Mouse (Mus musculus): ENCODE measurements around the gene Btbd7.

The Btbd7 gene

DNA sequence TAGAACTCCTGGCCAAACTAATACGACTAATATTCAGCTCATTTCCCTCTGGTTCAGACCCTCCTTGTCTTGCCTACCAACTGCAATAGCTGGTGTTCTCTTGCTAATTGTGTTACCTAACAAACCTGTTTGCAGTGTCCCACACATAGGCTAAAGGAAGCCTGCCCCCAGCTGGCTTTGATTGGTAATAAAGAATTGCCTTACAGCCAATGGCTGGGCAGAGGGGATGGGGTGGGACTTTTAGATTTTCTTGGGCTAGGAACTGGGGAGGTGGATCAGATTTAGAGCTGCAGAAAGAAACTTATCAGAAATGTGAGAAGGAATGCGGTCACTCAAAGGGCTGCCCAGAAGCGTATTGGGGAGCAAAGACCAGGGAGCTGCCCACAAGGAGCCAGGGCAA is 98.8 kb downstream of the Btbd7 start:
- DNase-seq, result peak; percentile 81

DNA sequence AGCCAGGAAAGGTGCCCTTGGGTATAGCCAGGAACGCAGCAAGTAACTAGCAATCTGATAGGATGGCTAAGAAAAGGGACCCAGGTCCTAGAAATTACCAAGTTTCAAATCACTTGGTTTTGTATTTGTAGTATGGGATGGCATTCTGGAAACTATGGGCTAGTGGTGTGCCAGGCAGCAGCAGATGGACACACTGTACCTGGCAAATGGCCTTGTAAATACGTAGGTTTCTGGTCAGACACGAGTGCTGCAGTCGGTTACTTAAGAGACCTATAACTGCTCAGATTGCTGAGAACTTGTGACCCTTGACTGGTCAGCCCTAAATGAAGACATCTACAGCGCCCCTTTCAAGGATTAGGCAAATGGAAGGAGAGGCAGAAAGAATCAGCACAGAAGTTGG is 100.1 kb downstream of the Btbd7 start:
- peak; percentile 64 for DNase-seq

GRCm38 (mm10) chr12:102776035-102776434 is 102.2 kb downstream of the Btbd7 start:
- peak; percentile 61 for DNase-seq

- DNase-seq, result peak; percentile 55
Observed at GRCm38 (mm10) chr12:102772676-102773075, 105.6 kb downstream of the Btbd7 start.

- DNase-seq, result no peak
Observed at GRCm38 (mm10) chr12:102771601-102772000, 106.7 kb downstream of the Btbd7 start.

GRCm38 (mm10) chr12:102769000-102769399 is 109.3 kb downstream of the Btbd7 start:
- no peak for DNase-seq

DNA sequence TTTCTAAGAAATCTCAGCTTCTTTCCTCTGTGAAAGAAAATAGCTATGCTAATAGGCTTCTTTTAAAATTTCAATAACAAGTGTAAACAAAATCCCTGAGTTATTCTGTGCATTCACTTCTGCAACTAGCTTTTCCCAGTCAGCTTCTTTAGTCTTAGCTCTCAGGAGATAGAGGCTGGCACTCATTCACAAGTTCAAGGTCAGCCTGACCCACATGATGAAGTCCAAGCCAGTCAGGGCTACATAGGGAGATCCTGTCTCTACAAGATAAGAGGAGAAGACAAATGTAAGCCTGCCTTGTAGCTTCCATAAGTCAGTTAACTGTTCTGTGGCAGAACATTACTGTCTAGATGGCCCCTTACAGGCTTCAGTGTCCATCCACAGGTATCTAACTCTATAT is 114.6 kb downstream of the Btbd7 start:
- peak; percentile 75 for DNase-seq

GRCm38 (mm10) chr12:102761668-102762067 is 116.6 kb downstream of the Btbd7 start:
- no peak for DNase-seq

GRCm38 (mm10) chr12:102758936-102759335 is 119.3 kb downstream of the Btbd7 start:
- DNase-seq, result peak; percentile 89

DNA sequence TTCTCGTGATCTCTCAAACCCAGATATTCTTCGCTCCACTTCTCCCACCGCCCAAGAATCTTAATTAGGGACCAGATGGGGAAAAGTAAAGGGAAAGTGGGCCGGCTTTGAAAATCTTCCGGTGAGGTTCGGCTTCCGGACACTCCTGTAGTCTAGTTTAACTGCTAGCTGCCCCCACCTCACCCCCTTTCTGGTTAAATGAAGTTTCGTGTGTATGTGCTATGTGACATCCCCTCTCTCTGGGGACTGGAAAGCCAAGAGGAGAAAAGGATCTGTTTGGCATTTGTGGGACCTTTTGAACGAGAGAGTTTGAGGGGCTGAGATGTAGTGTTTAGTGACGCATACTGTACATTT is 119.9 kb downstream of the Btbd7 start, which contains the start of gene Gm20604:
Gene Gm20604, minus strand, starts transcription at position 270 of the 354 bp plus-strand sequence.
- peak; percentile 89 for DNase-seq

GRCm38 (mm10) chr12:102757689-102758402 is 120.4 kb downstream of the Btbd7 start, which contains the start of the genes Gm28051, Gon7 and Ubr7:
Gm28051 (minus strand) TSS chr12:102757765.
Gon7 (minus strand) TSS chr12:102757803.
Ubr7 (plus strand) TSS chr12:102757967.
- peak; percentile 99 for DNase-seq

- DNase-seq, result peak; percentile 89
Observed at GRCm38 (mm10) chr12:102757055-102757688, 121.1 kb downstream of the Btbd7 start.

- DNase-seq, result no peak
Observed at GRCm38 (mm10) chr12:102756304-102756703, 122.0 kb downstream of the Btbd7 start.

DNA sequence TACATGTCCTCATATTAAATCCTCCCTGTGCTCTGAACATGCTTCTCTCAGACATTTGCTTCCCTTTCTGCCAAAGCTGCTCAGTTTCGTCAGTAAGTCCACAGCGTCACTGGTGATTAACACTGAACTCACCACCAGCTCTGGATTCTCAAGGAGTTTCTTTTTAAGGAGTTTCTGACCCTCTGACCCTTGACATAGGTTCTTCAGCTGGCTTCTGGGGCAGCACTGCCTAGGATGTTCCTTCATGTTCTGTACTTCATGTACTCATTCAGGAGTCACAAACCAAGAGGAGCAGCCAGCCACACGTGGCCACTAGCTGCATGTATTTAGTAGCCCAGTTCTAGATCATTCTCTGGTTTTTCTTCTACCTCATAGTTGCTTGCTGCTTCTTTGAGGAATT is 130.0 kb downstream of the Btbd7 start:
- DNase-seq, result peak; percentile 55

DNA sequence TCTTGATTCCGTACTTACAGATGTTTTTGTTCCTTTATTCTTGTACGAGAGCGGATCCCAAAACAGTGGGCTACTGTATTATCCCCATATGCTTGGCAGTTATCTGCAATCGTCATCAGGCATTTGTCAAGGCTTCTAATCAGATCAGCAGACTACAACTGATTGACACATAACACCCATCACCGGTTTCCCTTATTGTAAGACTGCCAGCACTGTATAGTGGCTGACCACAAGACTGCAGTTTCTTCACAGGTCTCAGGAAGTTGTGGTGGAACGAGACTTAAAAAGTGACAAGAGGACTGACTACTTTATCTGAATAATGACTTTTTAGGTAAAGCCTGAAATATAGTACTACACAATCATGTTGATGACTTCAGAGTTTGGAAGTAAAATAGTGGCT is 133.4 kb downstream of the Btbd7 start:
- DNase-seq, result peak; percentile 88

DNA sequence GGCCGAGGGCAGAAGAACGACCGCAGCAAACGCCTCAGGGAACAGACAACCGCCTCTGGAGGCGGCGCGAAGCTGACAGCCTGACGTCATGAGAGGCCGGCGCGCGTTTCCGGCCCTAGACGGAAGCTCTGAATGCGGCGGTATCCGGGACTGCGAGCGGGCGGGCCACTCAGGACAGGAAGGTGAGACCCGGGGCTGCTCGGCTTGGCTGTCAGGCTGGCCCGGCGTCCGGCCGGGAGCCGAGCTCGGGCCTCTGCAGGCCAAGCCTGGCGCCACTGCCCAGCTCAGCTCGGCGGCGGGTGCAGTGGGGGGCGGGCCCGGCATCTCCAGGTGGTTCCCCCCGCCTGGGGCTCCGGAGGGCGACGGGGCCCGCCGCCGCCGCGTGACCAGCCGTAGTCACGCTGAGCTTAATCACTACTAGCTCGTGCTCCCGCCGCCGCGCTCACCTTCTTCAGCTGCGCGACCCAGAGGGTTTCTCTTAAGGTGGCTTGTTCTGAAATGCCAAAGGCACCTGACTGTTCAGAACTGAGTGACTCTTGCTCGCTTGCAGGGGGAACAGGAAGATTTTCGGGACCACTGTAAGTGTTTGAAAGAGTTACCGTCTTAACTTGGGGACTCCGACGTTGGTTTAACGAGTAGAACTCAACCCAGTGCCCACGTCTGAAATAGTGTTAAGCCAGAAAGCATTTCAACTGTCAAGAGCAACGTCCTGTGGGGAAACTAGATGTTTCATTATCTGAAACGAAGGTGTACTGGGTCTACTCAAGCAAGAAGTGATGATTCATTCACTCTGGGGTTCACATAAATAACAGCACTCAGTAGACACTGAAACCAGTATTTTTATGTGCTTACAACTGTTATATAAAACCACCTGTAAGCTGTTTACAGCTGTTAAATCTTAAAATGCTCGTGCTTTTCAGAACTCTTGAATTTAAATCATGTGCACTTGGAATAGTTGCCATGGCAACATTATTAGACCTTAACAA is 134.4 kb downstream of the Btbd7 start, which contains the start of the genes Moap1 and Tmem251:
Gene Moap1, minus strand, starts transcription at position 73 of the 986 bp plus-strand sequence.
Gene Tmem251, plus strand, starts transcription at position 174 of the 986 bp plus-strand sequence.
- peak; percentile 99 for DNase-seq

GRCm38 (mm10) chr12:102743036-102743588 is 135.2 kb downstream of the Btbd7 start:
- no peak for DNase-seq

GRCm38 (mm10) chr12:102742056-102742455 is 136.2 kb downstream of the Btbd7 start:
- peak; percentile 71 for DNase-seq

DNA sequence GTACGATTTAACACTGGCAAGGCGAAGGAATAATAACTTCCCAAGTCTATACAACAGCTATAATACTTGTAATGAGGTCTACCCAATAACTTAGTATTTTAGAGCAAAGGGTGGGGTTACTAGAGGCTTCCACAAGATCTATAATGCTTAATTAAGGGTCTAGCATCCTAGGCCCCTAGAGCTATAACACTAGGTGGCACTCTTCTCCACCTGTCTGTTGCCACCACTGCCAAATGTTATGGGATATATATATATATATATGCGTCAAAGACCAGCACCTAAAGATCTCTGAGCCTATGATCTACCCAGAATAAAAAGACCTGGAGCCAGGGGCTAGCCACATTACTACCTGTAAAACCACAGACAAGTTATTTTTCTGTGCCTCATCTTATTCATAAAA is 138.0 kb downstream of the Btbd7 start:
- no peak for DNase-seq

- no peak for DNase-seq
Observed at GRCm38 (mm10) chr12:102739096-102739495, 139.2 kb downstream of the Btbd7 start.

GRCm38 (mm10) chr12:102733381-102733780 is 144.9 kb downstream of the Btbd7 start:
- DNase-seq, result peak; percentile 92
